Mouse (Mus musculus): ENCODE data around the gene Peli3. TPM values are rescaled to one million over a fixed set of nuclear protein-coding genes. Genes with fewer than 3 reads are reported as not detected.
A peak's percentile ranks its signal among the peaks of the same experiment; 100 is the strongest.
"Not testable (repeated sequence)": the region's sequence is repeated elsewhere in the genome, so short reads cannot be mapped to it uniquely, and the experiment has no call there.

The Peli3 gene
- 1 to 10 TPM in 1 of 2 experiments, under 1 TPM in 1; 0.87 to 1.2 TPM for total RNA-seq (2021)
- long read RNA-seq, experiment 1, partial matches to known transcripts = 0 of 1 reads
- long read RNA-seq, experiment 1, other reads (novel, unspliced or antisense) = 1 of 1 reads
- long read RNA-seq, experiment 2, partial matches to known transcripts = 0 of 4 reads
- long read RNA-seq, experiment 2, other reads (novel, unspliced or antisense) = 3 of 4 reads

GRCm38 (mm10) chr19:4942551-4943252, at the start of gene Peli3:
Peli3 (minus strand) TSS chr19:4943127.
- DNase-seq = peak; percentile 86

DNA sequence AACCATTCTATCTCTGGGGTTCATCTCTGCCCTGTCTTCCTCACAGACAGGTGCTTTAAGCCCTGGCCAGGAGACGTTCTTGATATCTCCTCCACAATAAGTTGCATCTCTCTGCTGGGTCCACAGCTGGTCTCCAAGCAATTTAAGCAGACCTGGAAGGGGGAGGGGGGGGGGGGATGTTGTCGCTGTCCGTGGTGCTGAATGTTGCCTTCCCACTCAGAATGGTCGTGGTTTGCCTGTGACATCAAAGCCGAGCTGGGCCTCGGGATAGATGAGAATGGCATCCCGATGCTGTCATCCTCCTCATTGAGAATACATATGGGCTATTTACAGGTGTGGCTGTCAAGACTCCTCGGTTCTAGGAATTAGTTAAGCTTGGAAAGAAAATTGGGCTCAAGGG, 49.4 kb upstream of the Peli3 start:
- DNase-seq = no peak

DNA sequence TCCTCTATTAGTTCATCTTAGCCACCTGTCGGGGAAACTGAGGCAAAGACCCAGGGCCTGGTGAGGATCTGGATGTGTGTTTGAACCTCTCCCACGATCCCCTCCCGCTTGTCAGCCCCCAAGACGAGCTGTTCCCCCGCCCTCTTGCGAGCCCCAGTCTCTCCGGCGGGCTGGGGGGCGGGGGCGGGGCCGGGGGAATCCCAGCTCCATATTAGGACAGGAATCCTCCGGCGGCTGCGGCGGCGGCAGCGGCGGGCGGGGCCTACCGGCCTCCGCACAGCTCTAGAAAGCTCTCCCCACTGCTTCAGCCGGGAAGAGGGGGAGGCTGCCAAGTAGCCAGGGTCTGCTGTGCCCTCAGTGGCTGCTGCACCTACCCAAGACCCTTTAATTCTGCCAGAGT, 47.8 kb upstream of the Peli3 start:
- DNase-seq = no peak

DNA sequence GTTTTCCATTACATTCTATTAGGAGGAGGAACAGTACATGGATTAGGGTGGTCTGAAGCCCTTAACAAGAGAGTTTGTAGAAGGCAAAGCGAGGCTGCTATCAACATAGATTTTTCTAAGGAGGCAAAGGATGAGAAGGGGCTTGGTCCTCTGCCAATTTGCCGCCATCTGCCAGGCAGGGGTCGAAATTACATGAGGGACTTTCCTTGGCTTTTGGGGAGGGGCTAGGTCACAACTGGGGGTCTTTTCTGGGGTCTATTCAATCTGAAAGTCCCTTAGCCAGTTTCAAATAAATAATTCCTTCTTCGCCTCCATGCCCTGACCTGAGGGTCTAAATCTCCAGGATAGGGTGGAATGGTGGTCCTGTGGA, 47.3 kb upstream of the Peli3 start, which contains the start of gene Npas4:
Npas4 (minus strand) TSS at position 61 of the 370 bp plus-strand sequence.
- no peak for DNase-seq

DNA sequence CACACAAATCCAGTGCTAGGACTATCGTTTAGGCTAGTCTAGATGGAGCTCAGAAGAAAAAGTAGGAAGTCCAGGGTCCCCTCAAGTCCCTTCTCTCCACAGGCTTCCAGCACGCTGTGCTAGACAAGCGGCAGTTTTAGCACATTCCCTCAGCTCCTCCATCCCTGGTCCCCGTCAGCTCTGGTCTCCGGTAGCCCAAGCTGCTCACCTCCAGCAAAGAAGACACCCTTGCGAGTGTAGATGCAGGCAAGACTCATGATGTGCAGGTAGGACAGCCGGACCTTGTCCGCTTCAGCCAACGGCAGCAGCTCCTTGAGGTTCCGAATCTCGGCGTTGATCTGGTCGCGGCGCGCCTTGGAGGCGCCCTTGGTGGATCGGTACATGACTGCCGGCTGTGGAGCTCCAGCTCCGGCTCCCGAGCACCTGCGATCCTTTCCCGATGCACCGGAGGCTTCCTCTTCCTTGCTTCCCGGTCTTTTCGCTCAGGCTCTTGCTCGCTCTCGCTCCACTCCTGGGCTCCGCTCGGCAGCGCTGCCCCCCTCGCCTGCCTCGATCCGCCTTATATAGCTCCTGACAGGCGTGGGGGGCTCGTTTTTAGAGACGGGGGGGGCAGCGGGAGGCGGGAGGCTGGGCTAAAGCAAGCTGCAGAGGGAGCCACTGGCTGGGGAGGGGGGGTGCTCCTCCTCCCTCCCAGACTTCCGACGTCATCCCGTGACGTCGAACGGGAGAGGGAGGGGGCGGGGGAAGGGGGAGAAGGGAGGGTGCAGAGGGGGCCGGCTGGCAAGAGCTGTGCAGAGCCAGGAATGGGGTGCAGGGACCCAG, 46.7 kb upstream of the Peli3 start:
- no peak for DNase-seq

DNA sequence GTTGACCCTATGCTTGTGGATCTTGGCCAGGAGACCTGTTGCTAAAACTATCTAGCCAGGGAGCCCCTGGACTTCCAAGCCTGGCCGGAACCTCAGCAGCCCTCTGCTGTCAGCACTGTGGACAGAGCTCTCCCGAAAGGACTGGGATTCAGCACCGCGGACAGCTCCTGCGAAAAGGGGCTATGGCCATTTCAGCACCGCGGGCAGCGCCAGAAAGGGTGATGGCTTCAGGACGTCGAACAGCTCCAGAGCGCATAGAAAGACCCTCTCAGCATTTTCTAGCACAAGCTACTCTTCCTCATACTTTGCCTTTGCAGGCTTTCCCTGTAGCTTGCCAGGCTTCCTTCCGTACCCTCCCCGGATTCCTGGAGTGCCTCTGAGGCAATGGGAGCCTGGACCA, 46.1 kb upstream of the Peli3 start:
- DNase-seq = peak; percentile 76

DNA sequence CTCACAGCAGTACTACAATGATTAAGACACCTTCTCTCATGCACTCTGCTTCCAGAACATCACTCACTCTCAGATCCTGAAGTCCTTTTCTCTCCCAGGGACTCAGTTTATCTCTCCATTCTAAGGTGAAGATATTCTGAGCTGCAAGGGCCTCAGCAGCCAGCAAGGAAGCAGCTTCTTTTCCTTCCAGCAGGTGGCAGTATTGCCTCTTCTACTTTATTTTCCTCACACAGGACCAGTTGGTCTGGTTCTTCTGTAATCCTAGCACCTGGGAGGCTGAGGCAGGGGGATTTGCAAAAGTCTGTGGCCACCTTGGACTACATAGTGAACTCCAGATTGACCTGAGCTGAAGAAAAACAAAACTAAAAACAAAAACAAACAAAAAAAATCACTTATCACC, 38.8 kb upstream of the Peli3 start:
- no peak for DNase-seq

GRCm38 (mm10) chr19:4968236-4968635, 25.3 kb upstream of the Peli3 start:
- no peak for DNase-seq

GRCm38 (mm10) chr19:4961928-4962601, 19.1 kb upstream of the Peli3 start, which contains the start of gene Mrpl11:
Mrpl11 (plus strand) TSS chr19:4962147.
- DNase-seq = peak; percentile 80

- DNase-seq = not testable (repeated sequence)
Measured at GRCm38 (mm10) chr19:4948641-4949040, 5.7 kb upstream of the Peli3 start.

DNA sequence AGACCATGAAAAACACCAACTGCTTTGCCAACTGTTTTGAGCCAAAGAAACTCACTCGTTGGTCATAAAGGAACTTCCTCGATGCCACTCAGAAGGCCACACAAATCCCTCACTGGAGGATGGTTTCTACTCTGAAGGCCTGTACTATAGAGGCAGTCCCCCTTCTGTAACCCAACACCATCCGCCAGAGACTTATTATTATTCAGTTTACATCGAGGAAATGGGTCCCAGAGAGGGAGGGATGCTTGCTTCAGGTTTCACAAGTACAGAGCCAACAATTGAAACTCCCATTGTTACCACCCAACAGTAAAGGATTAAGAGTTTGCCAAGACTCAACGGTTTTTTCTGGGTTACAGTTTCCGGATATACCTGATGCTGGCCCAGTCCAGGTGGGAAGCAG, 2.6 kb upstream of the Peli3 start:
- DNase-seq = no peak

GRCm38 (mm10) chr19:4943253-4943588, 294 bp upstream of the Peli3 start:
- DNase-seq = no peak

DNA sequence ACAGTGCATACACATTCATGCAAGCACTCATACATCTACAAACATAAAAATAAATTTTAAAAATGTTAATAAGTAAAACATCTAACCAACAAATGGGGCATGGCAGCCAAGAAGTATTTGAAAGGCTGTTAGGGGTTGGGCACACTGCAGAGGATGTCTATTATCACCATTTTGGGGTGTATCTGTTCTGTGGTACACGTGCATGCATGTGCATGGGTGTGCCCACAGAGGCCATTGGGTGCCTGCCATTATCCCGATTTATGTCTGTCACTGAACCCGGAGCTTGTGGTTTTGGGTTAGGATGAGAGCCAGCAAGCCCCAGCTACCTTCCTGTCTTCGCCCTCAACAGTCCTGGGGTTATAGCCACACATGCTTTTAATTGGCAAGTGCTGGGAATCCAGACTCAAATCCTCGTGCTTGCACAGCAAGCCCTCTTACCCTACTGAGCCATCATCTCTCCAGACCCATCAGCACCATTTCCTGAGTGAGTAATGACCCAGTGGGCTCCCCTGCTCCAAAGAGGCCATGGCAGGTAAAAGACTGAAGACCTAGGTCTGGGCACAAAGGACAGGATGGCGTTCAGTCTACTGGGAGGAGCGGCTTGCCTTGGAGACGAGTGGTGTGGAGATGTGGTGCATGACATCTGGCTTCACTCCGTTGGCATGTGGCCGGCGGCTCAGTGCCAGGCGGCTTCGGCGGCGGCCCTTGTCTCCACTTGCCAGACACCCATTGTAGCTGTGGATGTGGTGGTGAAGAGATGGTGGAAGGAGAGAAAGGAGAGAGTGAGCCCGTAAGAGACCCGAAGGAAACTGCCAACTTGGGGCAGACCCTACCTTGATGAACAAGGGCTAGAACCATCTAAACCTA, 5.2 kb downstream of the Peli3 start:
- no peak for DNase-seq

DNA sequence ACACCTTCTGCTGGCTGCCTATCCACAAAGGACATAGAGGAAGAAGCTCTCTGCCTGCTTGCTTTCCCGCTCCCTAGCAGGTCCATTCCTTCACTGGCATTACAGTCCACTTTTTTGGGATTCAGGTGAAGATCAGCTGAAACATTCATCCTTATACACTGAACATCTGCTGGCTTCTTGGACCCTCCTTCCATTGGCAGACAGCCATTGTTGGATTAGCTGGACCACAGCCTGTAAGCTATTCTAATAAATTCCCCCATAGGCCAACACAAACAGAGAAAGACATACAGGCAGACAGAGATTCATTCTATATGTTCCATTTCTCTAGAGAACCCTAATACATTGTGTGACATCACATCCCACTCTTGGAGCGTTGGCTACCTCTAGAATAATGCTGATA, 6.0 kb downstream of the Peli3 start:
- DNase-seq = no peak

DNA sequence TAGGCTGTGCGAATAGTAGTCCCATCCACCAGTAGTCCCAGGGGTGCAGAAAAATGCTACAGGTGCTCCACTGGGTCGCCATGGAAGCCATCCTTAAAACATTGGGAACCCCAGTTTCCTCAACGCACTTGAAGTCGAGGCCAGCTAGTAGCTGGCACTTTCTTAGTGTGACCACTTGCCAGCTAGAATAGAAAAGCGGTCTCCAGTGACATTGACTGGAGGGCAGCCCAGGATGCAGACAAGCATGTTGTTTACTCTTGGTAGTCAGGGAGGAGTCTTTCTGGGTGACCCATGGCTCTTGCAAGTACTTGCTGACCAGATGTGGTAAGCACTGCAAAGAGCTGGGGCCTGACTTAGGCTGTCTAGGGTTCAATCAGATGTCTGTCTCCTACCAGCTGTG, 14.1 kb downstream of the Peli3 start:
- peak; percentile 64 for DNase-seq

- DNase-seq = peak; percentile 98
Measured at GRCm38 (mm10) chr19:4927904-4928531, 14.9 kb downstream of the Peli3 start, which contains the start of gene Dpp3. Dpp3 (minus strand) TSS chr19:4928287.

DNA sequence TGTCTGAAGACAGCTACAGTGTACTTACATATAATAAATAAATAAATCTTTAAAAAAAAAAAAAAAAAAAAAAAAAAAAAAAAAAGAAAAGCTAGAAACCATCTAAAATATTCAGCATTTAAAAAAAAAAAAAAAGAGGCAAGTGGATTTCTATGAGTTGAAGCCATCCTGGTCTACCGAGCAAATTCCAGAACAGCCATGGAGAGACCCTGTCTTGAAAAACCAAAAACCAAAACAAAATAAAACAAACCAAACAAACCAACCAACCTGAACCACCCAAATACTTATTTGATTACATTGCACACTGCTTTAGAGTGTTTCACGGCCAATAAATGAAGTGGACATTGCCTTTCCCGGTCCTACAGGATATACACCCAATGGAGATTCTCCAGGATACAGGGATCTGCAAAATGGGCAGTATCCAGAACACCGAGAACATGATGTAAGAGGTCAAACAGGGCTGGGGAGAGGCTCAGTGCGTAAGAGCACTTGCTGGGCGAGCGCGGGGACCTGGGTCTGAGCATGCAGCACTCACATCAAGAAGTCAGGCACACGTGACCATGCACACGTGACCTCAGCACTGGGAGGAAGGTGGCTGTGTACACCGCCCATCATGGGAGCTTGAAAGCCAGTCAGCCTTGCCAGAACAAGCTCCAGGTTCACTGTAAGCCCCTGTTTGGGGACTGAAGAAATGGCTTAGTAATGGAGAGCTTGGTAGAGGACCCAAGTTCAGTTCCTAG, 17.6 kb downstream of the Peli3 start:
- DNase-seq = no peak

DNA sequence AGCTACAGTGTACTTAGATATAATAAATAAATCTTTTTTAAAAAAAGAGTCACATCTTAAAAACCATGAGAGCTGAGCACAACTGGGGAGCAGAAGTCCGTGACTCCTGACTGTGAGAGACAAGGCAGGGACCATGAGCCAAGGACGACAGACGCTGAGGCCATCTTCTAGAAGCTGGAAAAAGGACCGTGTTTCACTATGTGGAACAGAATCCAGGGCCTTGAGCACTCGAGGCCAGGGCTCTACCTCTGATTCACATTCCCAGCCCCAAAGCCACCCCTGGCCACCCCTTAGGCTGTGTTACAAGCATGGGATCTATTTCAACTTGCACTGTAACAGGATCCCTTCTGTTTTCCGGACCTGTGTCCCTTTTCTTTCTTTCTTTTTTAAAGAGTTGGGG, 23.3 kb downstream of the Peli3 start:
- DNase-seq = no peak

- no peak for DNase-seq
Measured at GRCm38 (mm10) chr19:4916827-4917226, 26.1 kb downstream of the Peli3 start.

DNA sequence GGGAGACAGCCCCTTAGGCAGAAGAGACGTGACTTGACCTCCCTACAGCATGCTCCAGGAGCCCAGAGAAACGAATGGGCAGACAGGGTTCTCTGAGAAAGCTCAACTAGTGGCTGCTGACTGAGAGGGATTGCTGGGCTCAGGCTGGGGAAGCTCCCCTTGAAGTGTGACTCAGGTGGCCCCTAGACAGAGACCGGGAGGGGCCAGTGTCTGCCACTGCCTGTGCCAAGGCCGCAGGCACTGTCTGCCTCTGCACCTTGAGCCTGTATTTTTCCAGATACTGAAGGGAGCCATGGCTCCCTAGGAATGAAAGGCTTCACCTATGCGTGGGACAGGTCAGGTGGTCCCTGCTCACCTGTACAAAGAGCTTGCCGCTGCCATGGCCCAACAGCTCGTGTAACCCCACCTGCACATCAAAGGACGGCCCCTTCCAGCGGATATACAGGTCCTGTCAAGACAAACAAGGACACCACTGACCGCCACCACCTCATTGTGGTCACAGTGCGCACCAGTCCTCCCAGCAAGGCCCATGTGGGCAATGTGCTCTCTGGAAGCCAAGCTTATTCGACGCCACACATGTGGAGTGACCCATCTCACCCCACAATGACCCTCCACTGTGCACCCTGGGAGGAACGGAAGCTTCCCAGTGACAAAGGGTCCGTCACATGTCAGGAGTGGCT, 26.9 kb downstream of the Peli3 start:
- no peak for DNase-seq

Measured in gastrocnemius, postnatal 25 days (tissue).